Mouse (Mus musculus) embryonic facial prominence, embryonic 11.5 days (tissue): ENCODE measurements around the gene Tnrc6b. TPM values are rescaled to one million over a fixed set of nuclear protein-coding genes. Genes with fewer than 3 reads are reported as not detected.

Experiments
- ATAC-seq: fragments of 200-750 bp; cut with Nextera tagmentation; replicated peaks from 2 replicates; pipeline ENCODE4 v1.8.0; 2017; ENCODE audit warnings: low read depth; ENCODE audit not compliant: insufficient number of reproducible peaks, low FRiP score, low TSS enrichment
- DNase-seq: peaks from one replicate; pipeline ENCODE4 v3.0.0-alpha.2; 2015; ENCODE audit warnings: low spot score
- H3K27ac ChIP-seq: fragments of 300-500 bp; sonication (generic); replicated peaks from 2 replicates; pipeline ENCODE4 v1.5.1; 2014; ENCODE audit warnings: mild to moderate bottlenecking, low read depth, low read length, control low read depth
- H3K27me3 ChIP-seq: fragments of 300-500 bp; sonication (generic); 2 replicates; pipeline ENCODE4 v1.6.1; 2014; ENCODE audit warnings: mild to moderate bottlenecking, low read length, moderate library complexity, mixed read lengths; ENCODE audit not compliant: control insufficient read depth, insufficient read depth
- H3K36me3 ChIP-seq: fragments of 300-500 bp; sonication (generic); replicated peaks from 2 replicates; pipeline ENCODE4 v1.6.1; 2014; ENCODE audit warnings: low read depth, mild to moderate bottlenecking, low read length, moderate library complexity, mixed read lengths; ENCODE audit not compliant: control insufficient read depth, insufficient read depth
- H3K4me1 ChIP-seq: fragments of 300-500 bp; sonication (generic); 2 replicates; pipeline ENCODE4 v1.6.1; 2014; ENCODE audit warnings: low read length, mixed read lengths; ENCODE audit not compliant: control insufficient read depth, insufficient read depth
- H3K4me2 ChIP-seq: fragments of 300-500 bp; sonication (generic); 2 replicates; pipeline ENCODE4 v1.6.1; 2014; ENCODE audit warnings: low read depth, mild to moderate bottlenecking, control low read depth, low read length, moderate library complexity
- H3K4me3 ChIP-seq: fragments of 300-500 bp; sonication (generic); 2 replicates; pipeline ENCODE4 v1.5.1; 2014; ENCODE audit warnings: low read depth, low read length, control low read depth
- H3K9ac ChIP-seq: fragments of 300-500 bp; sonication (generic); replicated peaks from 2 replicates; pipeline ENCODE4 v1.6.1; 2014; ENCODE audit warnings: mild to moderate bottlenecking, control low read depth, low read length
- H3K9me3 ChIP-seq: fragments of 300-500 bp; sonication (generic); replicated peaks from 2 replicates; pipeline ENCODE4 v1.6.1; 2016; ENCODE audit warnings: mild to moderate bottlenecking, low read length, inconsistent platforms, mixed read lengths; ENCODE audit not compliant: control insufficient read depth
- WGBS: fragments of 180-500 bp; shearing (Covaris S2); extraction: QIAGEN DNeasy Blood & Tissue Kit; methylation state at CpG from one replicate; pipeline ENCODE4 v1.1.7; 2014; 5-methylcytosine and 5-hydroxymethylcytosine counted together
- microRNA-seq: library from miRNA; unstranded; fragments of <30 nt; microRNA quantifications from one replicate; pipeline ENCODE4, GENCODE M21; 2016; ENCODE audit warnings: borderline number of aligned reads
- polyA plus RNA-seq: library from polyadenylated mRNA; unstranded; fragments of >200 nt; fragmentation: Nextera tagmentation; extraction: Ambion mirVana; gene quantifications from 2 replicates; pipeline ENCODE4 v1.2.1, GENCODE M21; 2014

The Tnrc6b gene
- polyA plus RNA-seq, 1 experiment from 2014 or later: 11.5 TPM

- Histone ChIP-seq H3K9me3 (no peaks in the 10 kb centered on the region), H3K4me1 (no peaks in the 10 kb centered on the region), H3K27ac (no peak overlapping the region), H3K36me3 (no peaks in the 10 kb centered on the region), H3K27me3 (no peaks in the 10 kb centered on the region), H3K4me3 (no peak overlapping the region), H3K4me2 (no peak overlapping the region), H3K9ac (no peak overlapping the region)
- DNase-seq: no peak
- no peak for ATAC-seq
- WGBS: 87% methylated on average over 4 of the region's 4 CpGs
These were observed 270.1 kb downstream of the Tnrc6b start for GRCm38 (mm10) chr15:80981176-80981575.

- H3K36me3 ChIP-seq: no peaks in the 10 kb centered on the region
- no peak for DNase-seq
- H3K27ac ChIP-seq: no peak overlapping the region
- no peaks in the 10 kb centered on the region for H3K9me3 ChIP-seq
- ATAC-seq: no peak
- H3K4me1 ChIP-seq: no peaks in the 10 kb centered on the region
- H3K4me3 ChIP-seq: no peak overlapping the region
- no peak overlapping the region for H3K9ac ChIP-seq
- no peak overlapping the region for H3K4me2 ChIP-seq
- WGBS: 91% methylated on average over 2 of the region's 2 CpGs
- no peaks in the 10 kb centered on the region for H3K27me3 ChIP-seq
These were observed 272.2 kb downstream of the Tnrc6b start for GRCm38 (mm10) chr15:80983264-80983663.

GRCm38 (mm10) chr15:80988331-80988730 lies 277.2 kb downstream of the Tnrc6b start:
- 59% methylated on average over 1 of the region's 1 CpGs for WGBS
- Histone ChIP-seq H3K4me2 (no peak overlapping the region), H3K36me3 (no peaks in the 10 kb centered on the region), H3K27ac (no peak overlapping the region), H3K9ac (no peak overlapping the region), H3K4me1 (no peaks in the 10 kb centered on the region), H3K4me3 (no peak overlapping the region), H3K27me3 (no peaks in the 10 kb centered on the region), H3K9me3 (no peaks in the 10 kb centered on the region)
- DNase-seq: no peak
- no peak for ATAC-seq

- WGBS: 67% methylated on average over 3 of the region's 3 CpGs
- Histone ChIP-seq H3K36me3 (no peaks in the 10 kb centered on the region), H3K4me3 (no peak overlapping the region), H3K4me1 (no peaks in the 10 kb centered on the region), H3K9ac (no peak overlapping the region), H3K4me2 (no peak overlapping the region), H3K27ac (no peak overlapping the region), H3K27me3 (no peaks in the 10 kb centered on the region), H3K9me3 (no peaks in the 10 kb centered on the region)
- ATAC-seq (no peak), DNase-seq (no peak)
These were observed 278.6 kb downstream of the Tnrc6b start for GRCm38 (mm10) chr15:80989712-80990111.

Small RNAs within 50 kb of the gene (microRNA-seq; reads per million reads assigned to microRNA genes)
- 24.9 reads per million, percentile 23 among the genes with 10 or more reads in this experiment for gene Mir5113

Other genes starting within 250 kb of the Tnrc6b start
- gene Enthd1, start 146.2 kb upstream of the Tnrc6b start, polyA plus RNA-seq: not detected in 2 replicates
- gene Grap2, start 138.7 kb upstream of the Tnrc6b start, polyA plus RNA-seq: 3.5 and 3.6 TPM in 2 replicates
- 1.3 and 1.8 TPM in 2 replicates for gene Fam83f, start 39.5 kb upstream of the Tnrc6b start, polyA plus RNA-seq
- gene Adsl, start 237.2 kb downstream of the Tnrc6b start, polyA plus RNA-seq: 163 and 168 TPM in 2 replicates